Mouse (Mus musculus) gastrocnemius, postnatal 14 days (tissue): ENCODE measurements around the gene Pgls. TPM values are rescaled to one million over a fixed set of nuclear protein-coding genes. Genes with fewer than 3 reads are reported as not detected.

Source experiments
- DNase-seq: peaks from one replicate; pipeline ENCODE4 v3.0.0; 2021; ENCODE audit warnings: mixed read lengths
- intact Hi-C: fragments of 180-260 bp; cut with DNase I; formaldehyde crosslinking; loops from one replicate; pipeline ENCODE4 v1.15.1; 2025; ENCODE audit warnings: low total_unique reads
- total RNA-seq, 2 experiments: library from RNA; stranded (reverse); gene quantifications; 2 replicates each; pipeline ENCODE4 v1.2.3; 2021

Pgls gene
- total RNA-seq, 2 experiments from 2014 or later = 40.5 to 43.3 TPM

- intact Hi-C loops = no loop called here
- DNase-seq = peak; percentile 80
Observed at GRCm38 (mm10) chr8:71568387-71568937, 23.5 kb upstream of the Pgls start, which contains the start of gene Slc27a1. Gene Slc27a1 (plus strand): TSS chr8:71568882.

GRCm38 (mm10) chr8:71568941-71569340 is 23.0 kb upstream of the Pgls start:
- no peak for DNase-seq
- intact Hi-C loops = no loop called here

- intact Hi-C loops = no loop called here
Observed at GRCm38 (mm10) chr8:71569366-71570290, 22.3 kb upstream of the Pgls start.

DNA sequence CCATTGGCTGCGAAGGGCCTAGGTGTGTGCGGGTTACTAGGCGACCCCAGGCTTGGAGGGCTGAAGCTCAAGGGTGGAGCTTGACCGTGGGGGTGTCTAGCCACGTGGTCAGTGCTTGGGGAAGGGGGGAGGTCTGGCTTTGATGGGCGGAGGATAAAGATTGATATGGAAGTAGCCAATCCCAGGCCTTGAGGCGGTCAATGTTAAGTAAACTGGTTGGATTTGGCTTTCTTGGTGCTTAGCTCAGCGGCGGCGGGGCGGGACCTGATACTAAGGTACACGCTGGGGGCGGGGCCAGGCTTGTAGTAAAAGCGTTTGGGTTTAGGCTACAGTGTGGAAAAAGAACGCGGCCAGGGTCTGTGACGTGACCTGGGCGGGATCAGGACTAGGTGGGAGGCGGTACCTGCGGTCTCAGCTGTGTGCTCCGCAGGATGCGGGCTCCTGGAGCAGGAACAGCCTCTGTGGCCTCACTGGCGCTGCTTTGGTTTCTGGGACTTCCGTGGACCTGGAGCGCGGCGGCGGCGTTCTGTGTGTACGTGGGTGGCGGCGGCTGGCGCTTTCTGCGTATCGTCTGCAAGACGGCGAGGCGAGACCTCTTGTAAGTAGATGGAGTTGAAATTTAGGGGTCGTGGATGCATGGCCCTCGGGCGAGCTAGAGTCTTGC is 21.6 kb upstream of the Pgls start:
- intact Hi-C loops = no loop called here
- DNase-seq = peak; percentile 87

More at GRCm38 (mm10) chr8:71569366-71570290, 22.3 kb upstream of the Pgls start:
- peak; percentile 80 for DNase-seq

GRCm38 (mm10) chr8:71572077-71572476 is 19.9 kb upstream of the Pgls start:
- no peak for DNase-seq
- intact Hi-C loops = no loop called here

GRCm38 (mm10) chr8:71572847-71573633 is 18.9 kb upstream of the Pgls start:
- DNase-seq = peak; percentile 72
- intact Hi-C loops = no loop called here

- DNase-seq = no peak
- intact Hi-C loops = no loop called here
Observed at GRCm38 (mm10) chr8:71574426-71574825, 17.6 kb upstream of the Pgls start.

DNA sequence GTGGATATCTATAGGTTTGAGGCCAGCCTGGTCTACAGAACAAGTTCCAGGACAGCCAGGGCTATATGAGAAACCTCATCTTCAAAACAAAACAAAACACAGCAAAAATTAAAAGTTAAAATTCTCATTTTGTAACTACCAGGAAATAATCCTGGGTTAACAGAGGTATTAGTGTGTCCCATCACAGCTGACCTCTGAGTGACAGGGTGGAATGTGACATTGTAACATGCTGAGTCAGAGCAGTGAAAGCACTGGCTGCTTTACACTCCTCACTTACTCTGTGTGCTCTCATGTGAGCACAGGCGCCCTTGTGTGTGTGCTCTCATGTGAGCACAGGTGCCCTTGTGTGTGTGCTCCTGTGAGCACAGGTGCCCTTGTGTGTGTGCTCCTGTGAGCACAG is 17.0 kb upstream of the Pgls start:
- intact Hi-C loops = no loop called here
- DNase-seq = no peak

GRCm38 (mm10) chr8:71577856-71578387 is 14.1 kb upstream of the Pgls start:
- DNase-seq = no peak
- intact Hi-C loops = no loop called here

DNA sequence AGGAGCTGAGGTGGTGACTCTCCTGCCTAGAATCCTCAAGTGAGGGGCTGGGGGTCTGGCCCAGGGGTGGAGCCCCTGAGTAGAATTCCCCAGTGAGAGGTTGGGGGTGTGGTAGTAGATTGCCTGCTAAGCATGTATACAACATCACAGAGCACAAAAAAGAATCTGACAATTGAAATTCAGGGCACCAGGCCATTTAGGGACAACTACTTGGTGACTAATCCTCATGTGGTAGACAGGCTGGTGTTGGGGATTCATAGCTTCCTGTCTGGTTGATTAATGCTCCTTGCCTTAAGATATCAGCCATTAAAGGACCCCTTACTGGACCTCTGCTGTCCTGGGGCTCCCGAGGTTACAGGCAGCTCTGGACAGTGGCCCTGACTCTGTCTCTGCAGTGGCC is 13.0 kb upstream of the Pgls start:
- no peak for DNase-seq
- intact Hi-C loops = no loop called here

DNA sequence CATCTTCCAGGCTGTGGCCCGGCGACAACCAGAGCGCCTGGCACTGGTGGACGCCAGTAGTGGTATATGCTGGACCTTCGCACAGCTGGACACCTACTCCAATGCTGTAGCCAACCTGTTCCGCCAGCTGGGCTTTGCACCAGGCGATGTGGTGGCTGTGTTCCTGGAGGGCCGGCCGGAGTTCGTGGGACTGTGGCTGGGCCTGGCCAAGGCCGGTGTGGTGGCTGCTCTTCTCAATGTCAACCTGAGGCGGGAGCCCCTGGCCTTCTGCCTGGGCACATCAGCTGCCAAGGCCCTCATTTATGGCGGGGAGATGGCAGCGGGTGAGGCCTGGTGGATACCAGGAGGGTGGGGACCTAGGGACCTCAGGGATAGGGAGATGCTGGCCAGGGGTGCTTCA is 12.5 kb upstream of the Pgls start:
- intact Hi-C loops = no loop called here
- DNase-seq = peak; percentile 68

DNA sequence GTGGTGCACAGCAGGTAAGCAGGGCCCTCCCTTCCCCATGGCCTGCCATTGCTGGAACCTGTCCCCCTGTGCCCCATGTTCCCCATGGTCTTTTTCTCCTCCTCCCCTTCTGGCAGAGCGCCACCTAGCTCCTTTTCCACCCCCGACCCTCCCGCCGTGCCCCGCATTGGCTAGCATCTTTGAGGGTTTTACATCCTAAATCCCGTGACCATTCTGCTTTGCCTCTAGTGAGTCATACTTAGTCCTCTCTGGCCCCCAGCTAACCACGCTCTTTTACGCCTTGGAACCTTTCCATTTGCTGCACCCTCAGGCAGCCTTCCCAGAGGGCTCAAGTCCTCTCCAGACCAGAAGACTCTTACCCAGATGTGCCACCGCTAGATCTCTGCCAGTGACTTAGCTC is 11.8 kb upstream of the Pgls start:
- DNase-seq = no peak
- intact Hi-C loops = no loop called here

GRCm38 (mm10) chr8:71586891-71587290 is 5.1 kb upstream of the Pgls start:
- no peak for DNase-seq
- intact Hi-C loops = no loop called here

DNA sequence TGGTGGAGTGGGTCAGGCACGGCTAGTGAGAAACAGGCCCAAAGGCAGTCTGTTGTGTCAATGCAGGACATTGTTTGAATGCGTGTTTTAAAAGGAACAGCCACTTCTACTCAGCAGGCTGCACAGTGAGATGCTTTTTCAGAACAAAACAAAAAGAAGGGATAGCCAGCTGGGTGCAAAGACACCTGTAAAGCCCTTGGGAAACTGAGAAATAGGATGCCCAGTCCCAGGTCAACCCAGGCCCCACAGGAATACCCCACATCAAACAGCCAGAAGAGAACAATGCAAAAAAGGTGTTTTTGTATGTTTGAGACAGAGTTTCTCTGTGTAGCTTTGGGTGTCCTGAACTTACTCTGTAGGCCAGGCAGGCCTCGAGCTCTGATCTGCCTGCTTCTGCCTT is 3.2 kb upstream of the Pgls start:
- no peak for DNase-seq
- intact Hi-C loops = no loop called here

GRCm38 (mm10) chr8:71591017-71591416 is 959 bp upstream of the Pgls start:
- intact Hi-C loops = no loop called here
- DNase-seq = no peak

DNA sequence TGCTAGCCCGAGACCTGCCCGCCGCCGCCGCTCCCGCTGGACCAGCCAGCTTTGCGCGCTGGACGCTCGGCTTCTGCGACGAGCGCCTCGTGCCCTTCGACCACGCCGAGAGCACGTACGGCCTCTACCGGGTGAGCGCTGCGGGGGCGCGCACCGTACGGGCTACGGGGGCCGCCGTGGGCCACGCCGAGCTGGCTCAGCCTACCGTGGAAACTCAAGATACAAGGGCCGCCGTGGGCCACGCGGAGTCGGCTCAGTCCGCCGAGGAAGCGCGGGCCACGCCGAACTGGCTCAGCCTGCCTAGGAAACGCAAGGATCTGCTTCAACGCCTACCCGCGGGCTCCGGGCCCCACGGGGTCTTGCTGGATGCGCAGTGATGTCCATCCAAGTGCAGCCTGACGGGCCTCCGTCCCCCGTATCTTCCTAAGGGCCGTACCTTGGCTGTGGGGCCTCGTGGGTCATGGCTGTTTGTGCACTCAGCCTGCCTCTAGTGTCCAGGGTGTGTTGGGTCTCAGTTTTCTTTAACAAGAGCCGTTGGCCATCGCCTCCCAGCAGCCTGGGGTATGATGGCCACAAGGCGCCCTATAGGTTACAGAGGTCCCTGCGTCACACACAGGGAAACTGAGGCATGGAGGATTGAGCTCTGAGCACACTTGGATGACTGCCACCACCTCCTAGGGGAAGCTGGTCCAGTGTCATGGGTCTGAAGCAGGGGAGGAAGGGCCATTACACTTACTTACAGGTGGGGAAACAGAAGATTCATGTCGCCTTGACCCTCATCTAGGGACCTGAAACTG is 596 bp downstream of the Pgls start:
- DNase-seq = peak; percentile 76
- intact Hi-C loops = no loop called here

DNA sequence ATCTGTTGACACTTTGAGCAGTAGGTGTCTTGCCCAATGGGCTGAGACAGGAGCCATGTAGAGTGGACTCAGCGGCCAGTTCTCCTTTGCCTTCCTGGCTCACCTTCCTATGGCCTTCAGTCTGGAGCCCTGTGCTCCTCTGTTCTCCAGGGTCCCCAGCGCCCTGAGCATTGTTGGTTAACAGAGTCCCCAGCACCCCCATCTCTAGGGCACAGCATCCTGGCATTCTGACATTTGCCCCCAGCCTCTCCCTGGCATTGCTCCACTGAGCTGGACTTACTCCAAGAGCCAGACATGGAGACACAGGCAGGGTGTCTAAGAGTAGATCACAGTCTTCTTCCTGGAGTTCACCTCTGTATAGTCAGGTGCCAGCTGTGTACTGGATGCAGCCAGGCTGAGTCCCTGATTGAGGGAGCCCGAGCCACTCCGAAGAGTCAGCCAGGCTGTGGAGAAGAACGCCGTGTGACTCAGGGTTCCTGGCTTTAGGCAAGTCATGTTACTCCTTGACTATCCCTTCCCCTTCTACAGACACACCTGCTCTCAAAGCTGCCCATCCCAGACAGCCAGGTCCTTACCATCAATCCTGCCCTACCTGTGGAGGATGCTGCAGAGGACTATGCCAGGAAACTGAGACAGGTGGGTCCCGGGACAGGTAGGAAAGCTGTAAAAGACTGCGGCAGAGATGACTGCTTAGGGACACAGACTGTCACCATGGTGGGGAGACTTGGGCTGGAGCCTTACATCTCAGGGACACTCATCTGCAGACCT is 1.8 kb downstream of the Pgls start:
- DNase-seq = no peak
- intact Hi-C loops = no loop called here

- intact Hi-C loops = no loop called here
- no peak for DNase-seq
Observed at GRCm38 (mm10) chr8:71594324-71594722, 2.3 kb downstream of the Pgls start.
